Mouse (Mus musculus) CD4-positive, CD25-positive, alpha-beta regulatory T cell, adult 4 months (primary cell): ENCODE data around the gene Relt. TPM values are rescaled to one million over a fixed set of nuclear protein-coding genes. Genes with fewer than 3 reads are reported as not detected.

Source experiments
- polyA plus RNA-seq, 2 experiments: library from polyadenylated mRNA; unstranded; fragments of 100-300 nt; shearing (Covaris generic); gene quantifications; one replicate each; pipeline ENCODE4 v1.2.1; 2017

The Relt gene
- polyA plus RNA-seq, 2 experiments from 2014 or later, result 16.4 to 24.4 TPM

Other genes with a start within 250 kb of the Relt start
- gene Plekhb1, start 201.0 kb downstream of the Relt start, polyA plus RNA-seq, result under 1 TPM; 0.35 to 0.98 TPM
- gene Fam168a, start 156.8 kb downstream of the Relt start, polyA plus RNA-seq, result 10 to 100 TPM; 21.6 to 32.8 TPM
- not detected for gene Arhgef17, start 68.7 kb upstream of the Relt start, polyA plus RNA-seq
- not detected for gene P2ry6, start 111.2 kb upstream of the Relt start, polyA plus RNA-seq
- gene P2ry2, start 149.4 kb upstream of the Relt start, polyA plus RNA-seq, result not detected
- gene Fchsd2, start 229.4 kb upstream of the Relt start, polyA plus RNA-seq, result 10 to 100 TPM; 38.9 to 44.1 TPM